Mouse (Mus musculus): ENCODE results near the gene Rtkn2.

GRCm38 (mm10) chr10:67951690-67952089 is 27.7 kb upstream of the Rtkn2 start:
- TF ChIP-seq GATA1 (IDR thresholded peaks at IDR 0.05; ENCODE audit: borderline replicate concordance, low read length): no peak
- no peak for TF ChIP-seq FLI1 (IDR thresholded peaks at IDR 0.05; ENCODE audit: low read length)
